Mouse (Mus musculus): ENCODE measurements around the gene Ptprz1. TPM values are rescaled to one million over a fixed set of nuclear protein-coding genes. Genes with fewer than 3 reads are reported as not detected.

Ptprz1 gene
- 0.17 TPM in 1 of 2 replicates, not detected in the other for polyA plus RNA-seq (2012; ENCODE audit: insufficient read depth, insufficient read length, missing spikeins)

DNA sequence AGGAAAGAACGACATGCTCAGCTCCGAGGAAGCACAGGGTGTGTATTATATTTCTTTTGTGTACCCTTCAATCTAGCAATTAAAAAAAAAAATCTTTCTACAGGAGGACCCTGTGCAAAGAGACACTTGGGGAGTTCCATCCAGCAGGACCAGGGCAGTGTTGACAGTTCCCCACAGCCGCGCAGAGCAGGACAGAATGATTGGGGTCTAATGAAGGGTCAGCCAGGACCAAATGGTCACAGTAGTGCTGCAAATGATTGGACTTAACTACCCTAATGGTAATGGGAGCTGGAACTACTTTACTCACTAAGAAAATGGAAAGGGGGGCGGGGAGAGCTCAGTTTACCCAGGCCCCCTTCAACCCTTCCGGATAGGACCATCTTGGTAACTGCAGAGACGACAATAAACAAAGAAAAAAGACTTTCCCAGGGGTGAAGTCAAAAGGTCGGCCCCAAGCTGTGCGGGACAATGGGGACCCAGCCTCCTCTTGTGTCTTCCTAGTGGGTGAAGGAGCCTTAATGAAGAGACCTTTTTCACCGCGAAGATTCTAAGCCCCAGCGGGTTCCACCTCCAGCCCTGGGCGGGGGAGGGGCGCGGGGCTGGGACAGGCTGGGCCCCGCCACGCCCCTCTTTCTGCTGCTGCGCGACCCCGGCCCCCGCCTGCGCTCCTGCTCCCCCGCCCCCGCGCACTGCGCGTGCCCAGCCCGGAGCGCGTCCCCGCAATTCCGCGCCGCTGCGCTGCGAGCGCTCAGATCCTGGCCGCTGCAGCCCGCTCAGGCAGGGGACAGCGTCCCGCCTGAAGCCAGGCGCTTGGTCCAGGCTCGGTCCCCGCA is at the start of gene Ptprz1:
Gene Ptprz1 (plus strand): TSS at position 722 of the 833 bp plus-strand sequence.
- Histone ChIP-seq H3K27ac (ENCODE audit: insufficient read depth, low read depth, low read length) (no peak within 1 kb of the TSS), H3K4me3 (ENCODE audit: insufficient read depth, low read length) (no peak within 1 kb of the TSS), H3K4me1 (ENCODE audit: control insufficient read depth, insufficient read depth, low read length) (no peaks in the 10 kb centered on the region)
- TF ChIP-seq POLR2A (IDR thresholded peaks at IDR 0.05; ENCODE audit: borderline replicate concordance, low read depth, low read length) (no peak), CTCF (IDR thresholded peaks at IDR 0.05; ENCODE audit: low read depth, low read length) (no peak)

DNA sequence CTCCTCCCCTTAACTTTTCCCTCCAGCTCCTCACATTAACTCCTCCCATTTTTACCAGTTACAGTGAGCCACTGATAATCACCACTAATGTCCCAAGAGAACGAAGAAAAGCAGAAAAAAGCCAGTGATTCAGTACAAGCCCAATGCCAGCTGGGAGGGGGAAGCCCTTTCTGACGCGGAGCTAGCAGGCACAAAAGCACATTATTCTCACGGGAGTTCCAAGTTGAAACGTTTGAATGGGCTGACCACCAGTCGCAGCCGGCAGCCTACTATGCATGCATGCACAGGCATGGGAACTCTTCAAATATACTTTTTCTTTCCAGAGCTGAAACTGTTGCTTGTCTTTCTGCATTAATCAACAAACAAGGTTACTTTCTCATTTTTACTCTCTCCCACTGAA is 41.7 kb upstream of the Ptprz1 start:
- H3K27ac ChIP-seq (ENCODE audit: insufficient read depth, low read depth, low read length), result no peak overlapping the region
- H3K4me3 ChIP-seq (ENCODE audit: insufficient read depth, low read length), result no peak overlapping the region
- TF ChIP-seq CTCF (IDR thresholded peaks at IDR 0.05; ENCODE audit: low read depth, low read length) (no peak), POLR2A (IDR thresholded peaks at IDR 0.05; ENCODE audit: borderline replicate concordance, low read depth, low read length) (no peak)

DNA sequence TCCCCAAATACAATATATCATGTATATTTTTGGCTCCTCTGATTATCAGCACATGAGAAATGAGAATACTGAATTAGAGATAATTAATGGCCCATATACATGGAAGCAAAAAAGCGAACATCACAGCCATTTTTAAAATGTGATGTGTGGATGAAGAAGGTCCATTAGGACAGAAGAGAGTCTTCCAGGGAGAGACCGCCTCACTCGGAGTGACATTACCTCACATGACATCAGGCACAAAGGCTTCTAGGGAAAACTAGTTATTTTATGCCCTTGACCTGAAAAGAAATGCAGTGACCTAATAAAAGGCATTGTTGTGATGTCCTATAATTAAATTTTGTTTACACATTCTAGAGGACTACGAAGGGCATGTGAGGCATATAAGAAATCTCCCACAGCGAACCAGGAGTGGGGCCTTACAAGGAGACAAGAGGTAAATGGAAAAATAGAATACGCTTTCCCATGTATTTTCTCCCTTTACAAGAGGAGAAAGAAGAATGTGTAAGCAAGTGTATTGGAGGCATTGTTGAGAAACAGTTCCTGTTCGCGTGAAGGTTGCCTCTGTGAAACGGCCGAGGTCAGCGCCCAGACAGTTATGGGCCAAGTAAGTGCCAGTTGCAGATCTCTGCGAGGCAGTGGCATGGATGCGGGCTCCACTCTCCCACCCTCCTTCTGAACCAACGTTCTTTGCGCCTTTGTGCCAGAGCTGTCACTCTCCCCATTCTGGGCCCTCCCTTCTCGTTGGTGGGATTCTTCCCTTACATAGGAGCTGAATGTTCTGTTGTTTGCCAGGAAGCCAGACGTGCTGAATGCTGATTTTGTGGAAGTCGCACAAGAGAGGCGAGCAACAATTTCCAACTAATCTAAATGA is 41.0 kb upstream of the Ptprz1 start:
- TF ChIP-seq POLR2A (IDR thresholded peaks at IDR 0.05; ENCODE audit: borderline replicate concordance, low read depth, low read length) (no peak), CTCF (IDR thresholded peaks at IDR 0.05; ENCODE audit: low read depth, low read length) (no peak)
- H3K4me3 ChIP-seq (ENCODE audit: insufficient read depth, low read length), result no peak overlapping the region
- no peaks in the 10 kb centered on the region for H3K4me1 ChIP-seq (ENCODE audit: control insufficient read depth, insufficient read depth, low read length)
- no peak overlapping the region for H3K27ac ChIP-seq (ENCODE audit: insufficient read depth, low read depth, low read length)

More for the DNA sequence above, 41.7 kb upstream of the Ptprz1 start:
- no peaks in the 10 kb centered on the region for H3K4me1 ChIP-seq (ENCODE audit: control insufficient read depth, insufficient read depth, low read length)

DNA sequence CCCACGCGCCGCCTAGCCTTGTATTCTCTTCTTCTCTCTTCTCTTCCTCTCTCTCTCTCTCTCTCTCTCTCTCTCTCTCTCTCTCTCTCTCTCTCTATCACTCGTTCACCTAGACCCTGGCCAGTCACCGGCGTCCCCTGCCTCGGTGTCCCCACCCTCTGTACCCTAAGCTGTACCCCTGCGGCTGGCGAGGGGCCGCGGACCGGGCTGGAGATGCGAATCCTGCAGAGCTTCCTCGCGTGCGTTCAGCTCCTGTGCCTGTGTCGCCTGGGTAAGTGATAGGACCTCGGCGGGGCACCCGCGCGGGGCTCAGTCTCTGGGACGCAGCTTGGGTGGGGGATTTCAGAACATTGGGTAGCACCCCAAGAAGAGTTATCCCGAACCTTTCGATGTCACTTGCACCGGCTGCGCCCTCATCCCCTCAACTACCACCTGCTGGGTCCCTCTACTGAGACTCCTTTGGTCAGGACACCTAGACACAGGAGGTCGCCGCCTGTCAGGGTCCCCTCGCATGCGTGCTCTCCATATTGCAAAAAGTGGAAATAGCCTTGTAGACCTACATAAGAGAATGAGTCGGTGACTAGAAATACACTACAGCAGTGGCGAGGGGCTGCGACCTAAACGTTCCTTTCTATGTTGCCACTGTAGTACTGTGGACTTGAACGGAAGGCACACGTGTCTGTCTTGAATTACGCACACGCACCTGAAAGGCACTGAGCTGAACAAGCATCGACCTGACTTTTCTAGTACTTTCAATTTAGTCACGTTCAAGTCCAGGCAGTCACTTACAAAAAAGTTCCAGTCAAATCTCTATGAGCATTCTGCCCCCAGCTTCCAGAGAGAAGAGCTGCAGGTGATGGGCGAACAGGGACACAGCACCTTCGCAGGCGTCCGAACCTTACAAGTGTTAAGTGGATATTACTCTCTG is 576 bp downstream of the Ptprz1 start:
- H3K4me1 ChIP-seq (ENCODE audit: control insufficient read depth, insufficient read depth, low read length), result no peaks in the 10 kb centered on the region
- TF ChIP-seq CTCF (IDR thresholded peaks at IDR 0.05; ENCODE audit: low read depth, low read length) (no peak), POLR2A (IDR thresholded peaks at IDR 0.05; ENCODE audit: borderline replicate concordance, low read depth, low read length) (no peak)
- H3K4me3 ChIP-seq (ENCODE audit: insufficient read depth, low read length), result no peak overlapping the region
- H3K27ac ChIP-seq (ENCODE audit: insufficient read depth, low read depth, low read length), result no peak overlapping the region

DNA sequence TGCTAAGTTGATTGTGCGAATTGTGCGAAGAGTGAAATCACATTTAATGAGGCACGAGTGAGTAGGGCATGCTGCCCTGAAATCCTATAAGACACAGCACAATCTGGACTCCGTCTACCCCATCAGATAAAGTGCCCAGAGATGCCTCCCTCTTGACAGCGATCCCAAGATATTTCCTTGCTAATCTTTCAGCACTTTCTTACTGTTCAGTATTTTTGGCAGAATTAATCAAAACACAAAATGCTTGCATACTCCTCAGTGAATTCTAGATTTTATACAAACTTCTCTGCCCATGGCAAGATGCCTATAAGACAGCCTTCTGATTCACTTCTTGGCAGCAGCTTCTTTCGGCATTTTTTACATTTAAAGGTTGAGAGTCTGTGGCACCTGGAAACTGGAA is 12.7 kb downstream of the Ptprz1 start:
- H3K27ac ChIP-seq (ENCODE audit: insufficient read depth, low read depth, low read length), result no peak overlapping the region

DNA sequence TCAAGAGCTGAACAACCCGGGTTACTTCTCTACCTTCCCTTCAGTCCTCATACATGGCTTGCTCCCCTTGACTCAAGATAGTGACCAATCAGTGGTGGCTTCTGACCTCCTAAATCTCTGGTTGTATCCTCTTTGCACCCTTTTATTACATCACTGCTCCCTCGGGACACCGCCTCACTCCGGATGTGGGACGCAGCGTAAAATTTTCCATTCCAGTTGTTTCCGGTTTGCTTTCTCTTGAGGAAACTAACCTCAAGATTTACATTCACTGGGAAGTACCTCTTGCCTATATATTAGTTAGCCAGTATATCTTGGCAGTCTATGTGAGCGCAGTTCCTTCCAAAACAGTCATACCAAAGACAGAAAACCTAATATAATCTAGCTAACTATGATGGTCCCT is 14.0 kb downstream of the Ptprz1 start:
- Histone ChIP-seq H3K4me3 (ENCODE audit: insufficient read depth, low read length) (no peak overlapping the region), H3K27ac (ENCODE audit: insufficient read depth, low read depth, low read length) (no peak overlapping the region), H3K4me1 (ENCODE audit: control insufficient read depth, insufficient read depth, low read length) (no peaks in the 10 kb centered on the region)
- TF ChIP-seq CTCF (IDR thresholded peaks at IDR 0.05; ENCODE audit: low read depth, low read length) (no peak), POLR2A (IDR thresholded peaks at IDR 0.05; ENCODE audit: borderline replicate concordance, low read depth, low read length) (no peak)

More for the DNA sequence above, 12.7 kb downstream of the Ptprz1 start:
- Histone ChIP-seq H3K4me1 (ENCODE audit: control insufficient read depth, insufficient read depth, low read length) (no peaks in the 10 kb centered on the region), H3K4me3 (ENCODE audit: insufficient read depth, low read length) (no peak overlapping the region)
- no peak for TF ChIP-seq CTCF (IDR thresholded peaks at IDR 0.05; ENCODE audit: low read depth, low read length)

DNA sequence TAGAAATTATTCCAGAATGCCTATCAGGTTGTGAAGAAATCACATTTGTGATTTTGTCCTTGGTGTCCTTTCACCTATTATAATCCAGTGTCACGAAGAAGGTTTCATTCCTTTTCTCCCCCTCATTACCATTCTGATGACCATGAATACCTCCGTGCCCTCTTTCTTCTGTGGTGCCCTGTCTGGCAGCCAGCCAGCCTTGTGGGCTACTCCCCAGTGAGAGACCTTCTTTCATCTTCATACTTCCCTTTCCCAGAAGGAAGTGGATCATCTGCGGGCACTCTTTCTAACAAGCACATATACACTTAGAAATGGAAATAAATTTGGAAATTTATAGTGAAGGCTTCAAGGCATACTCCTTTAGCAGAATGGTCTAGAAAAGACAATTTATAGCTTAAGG is 26.7 kb downstream of the Ptprz1 start:
- H3K4me1 ChIP-seq (ENCODE audit: control insufficient read depth, insufficient read depth, low read length), result no peaks in the 10 kb centered on the region
- no peak for TF ChIP-seq CTCF (IDR thresholded peaks at IDR 0.05; ENCODE audit: low read depth, low read length)
- no peak for TF ChIP-seq POLR2A (IDR thresholded peaks at IDR 0.05; ENCODE audit: borderline replicate concordance, low read depth, low read length)
- no peak overlapping the region for H3K4me3 ChIP-seq (ENCODE audit: insufficient read depth, low read length)
- H3K27ac ChIP-seq (ENCODE audit: insufficient read depth, low read depth, low read length), result no peak overlapping the region

DNA sequence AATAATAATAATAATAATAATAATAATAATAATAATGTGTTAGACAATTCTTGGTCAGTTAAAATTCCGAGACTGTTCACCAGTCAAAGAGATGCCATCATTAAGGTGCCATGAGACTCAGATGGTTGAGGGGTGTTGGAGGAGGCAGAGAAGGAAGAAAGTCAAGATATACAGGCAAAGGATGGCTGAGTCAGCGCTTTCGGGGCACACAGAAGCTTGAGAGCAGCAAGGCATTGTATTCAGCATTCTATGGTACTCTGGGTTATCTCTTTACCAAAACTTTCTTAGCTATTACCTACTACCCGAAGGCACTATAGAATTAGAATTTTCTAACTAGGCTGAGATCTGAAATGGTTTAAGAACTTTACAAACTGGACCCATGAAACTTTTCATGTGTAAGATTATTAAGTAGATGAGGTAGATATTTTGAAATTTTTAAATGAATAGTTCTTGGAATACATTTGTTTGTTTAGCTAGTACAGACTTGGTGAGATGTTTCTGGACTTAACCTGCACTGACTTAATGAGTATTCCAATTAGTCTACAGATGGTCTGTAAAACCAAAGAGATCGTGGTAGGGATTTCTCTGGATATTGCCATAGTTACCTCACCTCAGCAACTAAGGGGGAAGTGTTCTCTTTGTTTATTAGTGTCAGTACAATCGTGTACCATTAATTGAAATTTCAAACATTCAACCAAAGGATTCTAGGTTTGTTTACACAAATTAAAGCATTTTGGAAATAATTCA is 33.4 kb downstream of the Ptprz1 start:
- H3K27ac ChIP-seq (ENCODE audit: insufficient read depth, low read depth, low read length), result no peak overlapping the region
- H3K4me3 ChIP-seq (ENCODE audit: insufficient read depth, low read length), result no peak overlapping the region
- TF ChIP-seq CTCF (IDR thresholded peaks at IDR 0.05; ENCODE audit: low read depth, low read length) (no peak), POLR2A (IDR thresholded peaks at IDR 0.05; ENCODE audit: borderline replicate concordance, low read depth, low read length) (no peak)
- no peaks in the 10 kb centered on the region for H3K4me1 ChIP-seq (ENCODE audit: control insufficient read depth, insufficient read depth, low read length)

All from bone marrow macrophage, adult 2 months (primary cell).